Mouse (Mus musculus) CH12.LX (cell line): ENCODE data around the gene Fn1. TPM values are rescaled to one million over a fixed set of nuclear protein-coding genes. Genes with fewer than 3 reads are reported as not detected.

Experiments
- DNase-seq: peaks from one replicate; pipeline ENCODE4 v3.0.0-alpha.2; 2013; ENCODE audit errors: extremely low read depth
- H3K27ac ChIP-seq: 2 replicates; pipeline ENCODE4 v1.5.1; 2012; ENCODE audit warnings: low read depth, mild to moderate bottlenecking, control low read depth, moderate library complexity; ENCODE audit not compliant: insufficient read depth
- H3K27me3 ChIP-seq: replicated peaks from 2 replicates; pipeline ENCODE3; 2012; ENCODE audit warnings: inconsistent platforms
- H3K36me3 ChIP-seq, 2 experiments: replicated peaks in 1 of 2; 2 replicates each; pipeline versions ENCODE3 to v1.6.1; 2012; ENCODE audit warnings: inconsistent platforms in 1 of 2, low read length in 1 of 2, mild to moderate bottlenecking in 1 of 2, mixed read lengths in 1 of 2, moderate library complexity in 1 of 2; ENCODE audit not compliant: control insufficient read depth in 1 of 2, insufficient read depth in 1 of 2
- H3K4me1 ChIP-seq, 2 experiments: 2 replicates each; pipeline ENCODE4 v1.6.1; 2012; ENCODE audit warnings: inconsistent platforms in 1 of 2, moderate library complexity in 1 of 2; ENCODE audit not compliant: insufficient read depth in 2 of 2, control insufficient read depth in 1 of 2
- H3K4me2 ChIP-seq: 2 replicates; pipeline ENCODE4 v1.6.1; 2012; ENCODE audit warnings: low read depth, mild to moderate bottlenecking, control low read depth; ENCODE audit not compliant: poor library complexity, insufficient read depth, severe bottlenecking
- H3K4me3 ChIP-seq, 3 experiments: fragments of 150-350 bp in 1 of 3; sonication (generic) in 1 of 3; replicated peaks in 1 of 3; 2 replicates each; pipeline versions ENCODE3 to v1.5.1; 2011 to 2012; ENCODE audit warnings: low read depth in 2 of 3, low read length in 2 of 3, mild to moderate bottlenecking in 2 of 3, moderate library complexity in 2 of 3, control low read depth in 1 of 3, improper control_type of control experiment in 1 of 3, inconsistent platforms in 1 of 3, mixed read lengths in 1 of 3; ENCODE audit not compliant: poor library complexity in 1 of 3
- H3K79me2 ChIP-seq: replicated peaks from 2 replicates; pipeline ENCODE4 v1.6.1; 2012; ENCODE audit warnings: mild to moderate bottlenecking, moderate library complexity; ENCODE audit not compliant: control insufficient read depth, poor library complexity, insufficient read depth, severe bottlenecking; ENCODE audit errors: extremely low read depth
- H3K9ac ChIP-seq: 2 replicates; pipeline ENCODE4 v1.6.1; 2012; ENCODE audit warnings: low read depth, mild to moderate bottlenecking, control low read depth, moderate library complexity; ENCODE audit not compliant: insufficient read depth
- H3K9me3 ChIP-seq: replicated peaks from 2 replicates; pipeline ENCODE3; 2012; ENCODE audit warnings: low read length, inconsistent platforms, mixed read lengths
- E2F4 ChIP-seq: IDR thresholded peaks from 2 replicates; pipeline ENCODE4 v1.6.1; 2011; ENCODE audit warnings: low read depth, low read length, improper control_type of control experiment; ENCODE audit not compliant: insufficient replicate concordance
- EP300 ChIP-seq: IDR thresholded peaks from 2 replicates; pipeline ENCODE4 v1.6.1; 2011; ENCODE audit warnings: low read length, improper control_type of control experiment
- JUND ChIP-seq: conservative IDR thresholded peaks from 2 replicates; pipeline ENCODE4 v1.6.1; 2011; ENCODE audit warnings: low read depth, low read length, improper control_type of control experiment
- KAT2A ChIP-seq: IDR thresholded peaks from 2 replicates; pipeline ENCODE4 v1.6.1; 2012; ENCODE audit warnings: low read length, improper control_type of control experiment, inconsistent platforms; ENCODE audit not compliant: insufficient replicate concordance
- MYC ChIP-seq: IDR thresholded peaks from 2 replicates; pipeline ENCODE4 v1.6.1; 2011; ENCODE audit warnings: low read depth, mild to moderate bottlenecking, improper control_type of control experiment, low read length
- NRF1 ChIP-seq: IDR thresholded peaks from 2 replicates; pipeline ENCODE4 v1.6.1; 2014; ENCODE audit warnings: low read depth, mild to moderate bottlenecking, inconsistent platforms, low read length, improper control_type of control experiment, moderate library complexity
- SMC3 ChIP-seq: IDR thresholded peaks from 2 replicates; pipeline ENCODE4 v1.6.1; 2011; ENCODE audit warnings: low read depth, low read length, improper control_type of control experiment
- UBTF ChIP-seq: IDR thresholded peaks from 2 replicates; pipeline ENCODE4 v1.6.1; 2012; ENCODE audit warnings: low read depth, mild to moderate bottlenecking, inconsistent platforms, low read length, improper control_type of control experiment, moderate library complexity
- ZMIZ1 ChIP-seq: IDR thresholded peaks from 2 replicates; pipeline ENCODE4 v1.6.1; 2012; ENCODE audit warnings: low read depth, mild to moderate bottlenecking, inconsistent platforms, low read length, improper control_type of control experiment
- dilution Hi-C: fragments of 300-500 bp; cut with MboI; formaldehyde crosslinking; loops from 2 replicates; pipeline ENCODE4 v1.14.3; 2020; ENCODE audit warnings: low sequenced_read_pairs; ENCODE audit not compliant: extremely low pct_unique_long_range_greater_than_20kb, extremely low pct_ligation_motif_present
- in situ Hi-C: fragments of 300-500 bp; cut with MboI; formaldehyde crosslinking; loops from 3 replicates; pipeline ENCODE4 v1.14.3; 2019; ENCODE audit warnings: low sequenced_read_pairs, low pct_ligation_motif_present, low pct_unique_long_range_greater_than_20kb, mixed read lengths
- polyA plus RNA-seq: library from polyadenylated mRNA; unstranded; fragments of >175 nt; gene quantifications from 2 replicates; pipeline ENCODE4 v1.2.1, GENCODE M21; 2012; ENCODE audit warnings: low read depth; ENCODE audit not compliant: insufficient read length
- total RNA-seq, 2 experiments: library from RNA; depleted of rRNA; stranded (reverse); fragments of 300-350 nt in 1 of 2; fragments of >200 nt in 1 of 2; gene quantifications; 2 replicates each; pipeline ENCODE4 v1.2.3; 2012 to 2014

The Fn1 gene
- total and polyA plus RNA-seq, 3 experiments: 0.17 to 0.20 TPM; not detected in 1

GRCm38 (mm10) chr1:71641206-71641605 is 11.8 kb downstream of the Fn1 start:
- Histone ChIP-seq H3K9me3 (no peaks in the 10 kb centered on the region), H3K4me3 (no peak overlapping the region), H3K36me3 (no peaks in the 10 kb centered on the region), H3K9ac (no peak overlapping the region), H3K4me1 (peaks cover 0 to 6% of the 10 kb centered on the region in 2 experiments; a peak in 3 of 4 replicates), H3K79me2 (no peaks in the 10 kb centered on the region), H3K4me2 (no peak overlapping the region), H3K27me3 (no peaks in the 10 kb centered on the region), H3K27ac (no peak overlapping the region)
- in situ Hi-C loops (no loop called here), dilution Hi-C loops (no loop called here)
- DNase-seq: no peak
- TF ChIP-seq E2F4: no peak
- no peak for TF ChIP-seq KAT2A
- no peak for TF ChIP-seq NRF1
- TF ChIP-seq SMC3: no peak

- no peaks in the 10 kb centered on the region for H3K36me3 ChIP-seq
- H3K79me2 ChIP-seq: no peaks in the 10 kb centered on the region
- H3K9me3 ChIP-seq: no peaks in the 10 kb centered on the region
- in situ Hi-C loops: no loop called here
- no peaks in the 10 kb centered on the region; a peak in 1 of 4 replicates for H3K4me1 ChIP-seq
- no peak for DNase-seq
- no peaks in the 10 kb centered on the region for H3K27me3 ChIP-seq
- H3K4me3 ChIP-seq: no peak overlapping the region
- no peak overlapping the region for H3K27ac ChIP-seq
- H3K4me2 ChIP-seq: no peak overlapping the region
- no peak for TF ChIP-seq JUND
- no peak for TF ChIP-seq ZMIZ1
- TF ChIP-seq EP300: no peak
- TF ChIP-seq UBTF: no peak
- TF ChIP-seq, all 38 proteins: peak for 0
- no peak overlapping the region for H3K9ac ChIP-seq
- dilution Hi-C loops: no loop called here
Observed at GRCm38 (mm10) chr1:71640157-71640556, 12.8 kb downstream of the Fn1 start.

- Histone ChIP-seq H3K4me3 (no peak overlapping the region), H3K27me3 (no peaks in the 10 kb centered on the region), H3K9me3 (no peaks in the 10 kb centered on the region), H3K36me3 (no peaks in the 10 kb centered on the region), H3K4me2 (no peak overlapping the region), H3K79me2 (no peaks in the 10 kb centered on the region), H3K9ac (no peak overlapping the region), H3K4me1 (no peaks in the 10 kb centered on the region; a peak in 1 of 4 replicates), H3K27ac (no peak overlapping the region)
- no peak for DNase-seq
- no peak for TF ChIP-seq MYC
- in situ Hi-C loops: no loop called here
- dilution Hi-C loops: no loop called here
Observed at GRCm38 (mm10) chr1:71636665-71637064, 16.3 kb downstream of the Fn1 start.
